ENCODE assay signal across 22 mouse cellular contexts in genomic region chr17:85063560-85063959, GRCm38 (mm10).
"Had no signal": no experiment of that assay in that cellular context is flagged by ENCODE, and none has a peak within 500 bp of the region (broad histone marks: within the 10 kb centered on the region; RNA-seq: fewer than 3 reads in every experiment).

No protein-coding gene starts in this region.

- H3K27ac ChIP-seq: kidney, embryonic 15.5 days; limb, embryonic 12.5 days; limb, embryonic 15.5 days; liver, embryonic 12.5 days; lung, embryonic 15.5 days; midbrain, embryonic 12.5 days; midbrain, embryonic 15.5 days; neural tube, embryonic 12.5 days; neural tube, embryonic 15.5 days; stomach, embryonic 15.5 days had no signal

- H3K4me2 ChIP-seq: kidney, embryonic 15.5 days; limb, embryonic 12.5 days; limb, embryonic 15.5 days; liver, embryonic 12.5 days; lung, embryonic 15.5 days; midbrain, embryonic 12.5 days; midbrain, embryonic 15.5 days; neural tube, embryonic 12.5 days; neural tube, embryonic 15.5 days; stomach, embryonic 15.5 days had no signal

- H3K9ac ChIP-seq: kidney, embryonic 15.5 days; limb, embryonic 12.5 days; limb, embryonic 15.5 days; liver, embryonic 12.5 days; lung, embryonic 15.5 days; midbrain, embryonic 12.5 days; midbrain, embryonic 15.5 days; neural tube, embryonic 12.5 days; neural tube, embryonic 15.5 days; stomach, embryonic 15.5 days had no signal

- H3K4me1 ChIP-seq: kidney, embryonic 15.5 days; limb, embryonic 12.5 days; limb, embryonic 15.5 days; liver, embryonic 12.5 days; lung, embryonic 15.5 days; midbrain, embryonic 12.5 days; midbrain, embryonic 15.5 days; neural tube, embryonic 12.5 days; neural tube, embryonic 15.5 days; stomach, embryonic 15.5 days had no signal

- DNase-seq: kidney, adult 11 months; kidney, adult 8-10 months; kidney, postnatal 10 days; kidney, postnatal 36 days; left cerebral cortex, postnatal 4 days; lung, adult 18-20 months; lung, postnatal 10 days; lung, postnatal 36 days; retina, postnatal 1 day; right cerebral cortex, postnatal 25 days; spleen, adult 18-20 months; thymus, postnatal 25 days had no signal

- H3K27me3 ChIP-seq: kidney, embryonic 15.5 days; limb, embryonic 12.5 days; limb, embryonic 15.5 days; liver, embryonic 12.5 days; lung, embryonic 15.5 days; midbrain, embryonic 12.5 days; midbrain, embryonic 15.5 days; neural tube, embryonic 12.5 days; neural tube, embryonic 15.5 days; stomach, embryonic 15.5 days had no signal

- ATAC-seq: liver, embryonic 12.5 days; midbrain, embryonic 15.5 days had no signal

- H3K4me3 ChIP-seq: kidney, embryonic 15.5 days; limb, embryonic 12.5 days; limb, embryonic 15.5 days; liver, embryonic 12.5 days; lung, embryonic 15.5 days; midbrain, embryonic 12.5 days; midbrain, embryonic 15.5 days; neural tube, embryonic 12.5 days; neural tube, embryonic 15.5 days; stomach, embryonic 15.5 days had no signal

- H3K9me3 ChIP-seq: kidney, embryonic 15.5 days; limb, embryonic 12.5 days; limb, embryonic 15.5 days; liver, embryonic 12.5 days; lung, embryonic 15.5 days; midbrain, embryonic 12.5 days; midbrain, embryonic 15.5 days; neural tube, embryonic 12.5 days; neural tube, embryonic 15.5 days; stomach, embryonic 15.5 days had no signal
